Mouse (Mus musculus): ENCODE data around the gene Casc3.

The Casc3 gene

GRCm38 (mm10) chr11:98829875-98830274 is 25.2 kb downstream of the Casc3 start:
- no peak for DNase-seq (ENCODE audit: low spot score in 2 of 2)

DNA sequence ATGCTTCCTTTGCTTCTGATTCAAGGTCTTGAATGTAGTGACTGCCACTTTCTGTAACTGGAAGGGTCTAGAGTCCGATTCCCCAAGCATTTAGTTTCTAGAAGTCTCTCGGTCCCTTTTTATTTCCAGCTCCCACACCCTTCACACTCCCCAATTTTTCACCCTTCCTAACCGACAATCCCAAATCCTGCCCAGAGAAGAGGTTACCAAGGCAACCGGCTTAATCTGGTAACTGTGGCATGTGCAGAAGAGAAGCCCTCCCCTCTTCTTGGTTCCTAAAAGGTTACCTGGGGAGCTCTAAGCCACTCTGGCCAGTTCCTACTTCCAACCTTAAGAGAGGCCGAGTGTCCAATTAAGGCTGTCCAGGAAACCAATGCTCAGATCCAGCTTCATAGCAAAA is 30.6 kb downstream of the Casc3 start:
- DNase-seq (ENCODE audit: low spot score in 2 of 2), result no peak

DNA sequence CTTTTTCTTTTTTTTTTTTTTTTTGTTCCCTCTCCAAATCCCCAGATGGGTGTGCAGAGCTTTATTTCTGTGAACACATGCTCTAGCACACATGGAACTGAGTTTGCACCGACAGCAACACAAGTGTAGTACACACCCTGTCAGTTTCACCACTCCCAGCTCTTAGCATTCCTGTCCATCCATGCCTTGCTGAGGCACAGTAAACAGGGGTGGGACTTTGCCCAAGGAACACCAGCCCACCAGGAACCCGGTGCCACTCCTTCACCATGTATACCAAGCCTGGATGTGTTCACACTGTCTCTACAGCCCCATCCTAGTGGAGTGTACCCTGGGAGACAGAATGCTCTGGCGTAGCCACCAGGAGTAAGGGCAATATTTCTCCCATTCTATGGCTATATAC is 31.0 kb downstream of the Casc3 start:
- DNase-seq (ENCODE audit: low spot score in 2 of 2), result peak in 1 of 2 experiments; percentile 12

GRCm38 (mm10) chr11:98836128-98836527 is 31.4 kb downstream of the Casc3 start:
- DNase-seq (ENCODE audit: low spot score in 2 of 2), result peak in 1 of 2 experiments; percentile 18

GRCm38 (mm10) chr11:98836651-98837141 is 32.0 kb downstream of the Casc3 start, which contains the start of gene Rapgefl1:
Gene Rapgefl1 (plus strand): TSS chr11:98836785.
- peak; percentile 62 to 82 for DNase-seq (ENCODE audit: low spot score in 2 of 2)

DNA sequence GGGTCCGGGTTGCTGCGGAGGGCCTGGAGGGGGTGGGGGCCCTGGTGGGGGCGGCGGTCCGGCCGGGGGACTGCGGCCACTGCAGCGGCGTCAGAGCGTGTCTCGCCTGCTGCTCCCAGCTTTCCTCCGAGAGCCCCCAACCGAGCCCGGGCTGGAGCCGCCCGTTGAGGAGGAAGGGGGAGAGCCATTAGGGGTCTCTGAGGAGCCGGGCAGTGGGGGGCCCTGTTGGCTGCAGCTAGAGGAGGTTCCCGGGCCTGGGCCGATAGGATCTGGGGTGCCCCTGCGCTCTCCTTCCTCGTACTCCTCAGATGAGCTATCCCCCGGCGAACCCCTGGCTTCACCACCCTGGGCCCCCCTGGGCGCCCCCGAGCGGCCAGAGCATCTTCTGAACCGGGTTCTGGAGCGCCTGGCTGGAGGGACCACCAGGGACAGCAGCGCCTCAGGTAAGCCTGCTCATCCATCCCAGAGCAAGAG is 32.6 kb downstream of the Casc3 start:
- DNase-seq (ENCODE audit: low spot score in 2 of 2), result no peak

DNA sequence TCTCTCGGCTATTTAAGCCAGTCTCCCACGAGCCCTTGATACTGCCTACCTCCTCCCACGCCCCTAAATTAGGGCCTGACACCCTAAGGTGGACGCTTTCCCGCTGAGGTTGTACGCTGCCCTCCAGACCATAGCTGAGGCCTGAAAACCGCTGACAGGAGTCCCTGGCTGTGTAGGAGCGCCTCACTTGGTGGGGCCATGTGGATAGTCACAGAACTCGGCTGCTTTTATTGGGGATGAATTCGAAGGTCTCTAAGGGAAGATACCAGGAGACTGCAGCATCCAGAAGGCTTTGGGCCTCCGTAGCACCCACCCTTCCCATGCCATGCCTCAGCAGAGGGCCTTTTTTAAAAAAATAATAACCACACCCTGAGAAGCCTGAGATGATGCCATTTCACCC is 33.2 kb downstream of the Casc3 start:
- peak in 1 of 2 experiments; percentile 17 for DNase-seq (ENCODE audit: low spot score in 2 of 2)

DNA sequence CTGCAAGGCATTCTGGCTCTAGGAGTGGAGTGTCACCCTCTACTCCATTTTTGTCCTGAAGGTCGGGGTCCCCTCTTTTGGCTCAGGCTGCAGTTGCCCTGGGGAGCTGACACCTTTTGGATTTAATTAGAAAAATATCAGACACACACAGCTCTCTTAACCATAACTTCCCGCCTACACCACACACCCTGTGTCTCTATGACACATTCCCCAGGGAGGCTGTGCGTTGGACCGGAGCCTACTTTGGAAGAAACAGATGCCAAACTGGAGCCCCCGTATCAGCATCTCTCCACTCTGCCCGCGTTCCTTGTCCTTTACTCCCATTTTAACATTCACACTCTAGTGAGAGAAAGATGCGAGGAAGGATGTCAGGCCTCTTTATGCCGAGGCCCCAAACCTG is 33.8 kb downstream of the Casc3 start:
- no peak for DNase-seq (ENCODE audit: low spot score in 2 of 2)

DNA sequence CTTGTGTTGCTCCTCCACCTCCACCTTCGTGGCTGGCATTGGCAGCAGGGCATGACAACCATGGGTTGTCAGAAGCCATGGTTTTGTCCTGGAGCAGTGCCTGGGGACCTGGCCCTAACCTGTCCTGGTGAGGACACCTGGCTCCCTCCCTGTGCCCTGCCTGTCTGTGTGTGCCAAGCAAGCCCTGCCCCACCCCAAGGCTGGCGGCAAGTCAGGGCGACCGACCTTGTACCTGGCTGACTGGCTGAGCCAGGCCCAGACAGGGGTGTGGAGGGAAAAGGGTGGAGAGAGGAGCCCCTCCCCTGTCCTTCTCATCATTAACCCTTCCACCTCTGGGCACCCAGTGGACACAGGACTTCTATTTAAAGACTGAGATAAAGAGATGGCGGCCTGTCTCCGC is 34.7 kb downstream of the Casc3 start:
- no peak for DNase-seq (ENCODE audit: low spot score in 2 of 2)

- no peak for DNase-seq (ENCODE audit: low spot score in 2 of 2)
Observed at GRCm38 (mm10) chr11:98839897-98840296, 35.2 kb downstream of the Casc3 start.

DNA sequence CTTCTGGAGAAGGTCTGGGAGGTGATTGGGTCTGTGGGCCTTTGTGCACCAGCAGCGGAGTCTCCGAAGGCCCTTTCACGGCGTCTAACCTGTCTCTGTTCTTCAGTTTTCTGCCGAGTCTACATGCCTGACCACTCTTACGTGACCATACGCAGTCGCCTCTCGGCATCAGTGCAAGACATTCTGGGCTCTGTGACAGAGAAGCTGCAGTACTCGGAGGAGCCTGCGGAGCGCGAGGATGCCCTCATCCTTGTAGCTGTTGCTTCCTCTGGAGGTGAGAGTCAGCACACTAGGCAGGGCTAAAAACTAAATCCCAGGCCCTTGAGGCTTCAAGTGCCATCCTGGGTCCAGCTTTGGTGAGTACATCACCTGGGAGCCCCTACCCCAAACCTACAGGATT is 41.3 kb downstream of the Casc3 start:
- DNase-seq (ENCODE audit: low spot score in 2 of 2), result peak in 1 of 2 experiments; percentile 42

GRCm38 (mm10) chr11:98846865-98847604 is 42.3 kb downstream of the Casc3 start:
- no peak for DNase-seq (ENCODE audit: low spot score in 2 of 2)

DNA sequence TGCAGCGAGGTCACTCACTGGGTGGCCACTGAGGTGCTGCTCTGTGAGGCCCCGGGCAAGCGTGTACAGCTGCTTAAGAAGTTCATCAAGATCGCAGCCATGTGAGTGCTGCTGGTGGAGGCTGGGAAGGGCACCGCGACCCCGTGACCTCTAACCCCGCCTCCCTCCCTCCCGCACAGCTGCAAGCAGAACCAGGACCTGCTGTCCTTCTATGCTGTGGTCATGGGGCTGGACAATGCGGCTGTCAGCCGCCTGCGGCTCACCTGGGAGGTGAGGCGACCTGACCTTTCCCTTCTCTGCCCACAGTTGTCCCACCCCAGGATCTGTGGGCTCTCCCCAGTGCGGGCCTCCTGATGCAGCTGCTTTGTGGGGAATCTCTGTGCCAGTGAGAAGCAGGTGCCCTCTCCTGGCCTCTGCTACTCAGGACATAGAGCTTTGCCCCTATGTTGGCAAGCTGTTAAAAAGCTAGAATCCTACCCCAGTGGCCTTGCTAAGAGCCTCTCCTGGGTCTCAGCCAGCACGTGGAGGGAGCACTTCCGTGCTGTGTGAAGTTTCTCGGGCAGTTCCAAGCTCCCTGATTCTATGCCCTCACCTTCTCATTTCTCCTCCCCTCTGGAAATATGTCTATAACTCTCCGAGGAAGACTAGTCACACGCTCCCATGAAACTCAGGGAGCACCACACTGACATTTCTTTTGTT is 44.6 kb downstream of the Casc3 start:
- DNase-seq (ENCODE audit: low spot score in 2 of 2), result no peak

DNA sequence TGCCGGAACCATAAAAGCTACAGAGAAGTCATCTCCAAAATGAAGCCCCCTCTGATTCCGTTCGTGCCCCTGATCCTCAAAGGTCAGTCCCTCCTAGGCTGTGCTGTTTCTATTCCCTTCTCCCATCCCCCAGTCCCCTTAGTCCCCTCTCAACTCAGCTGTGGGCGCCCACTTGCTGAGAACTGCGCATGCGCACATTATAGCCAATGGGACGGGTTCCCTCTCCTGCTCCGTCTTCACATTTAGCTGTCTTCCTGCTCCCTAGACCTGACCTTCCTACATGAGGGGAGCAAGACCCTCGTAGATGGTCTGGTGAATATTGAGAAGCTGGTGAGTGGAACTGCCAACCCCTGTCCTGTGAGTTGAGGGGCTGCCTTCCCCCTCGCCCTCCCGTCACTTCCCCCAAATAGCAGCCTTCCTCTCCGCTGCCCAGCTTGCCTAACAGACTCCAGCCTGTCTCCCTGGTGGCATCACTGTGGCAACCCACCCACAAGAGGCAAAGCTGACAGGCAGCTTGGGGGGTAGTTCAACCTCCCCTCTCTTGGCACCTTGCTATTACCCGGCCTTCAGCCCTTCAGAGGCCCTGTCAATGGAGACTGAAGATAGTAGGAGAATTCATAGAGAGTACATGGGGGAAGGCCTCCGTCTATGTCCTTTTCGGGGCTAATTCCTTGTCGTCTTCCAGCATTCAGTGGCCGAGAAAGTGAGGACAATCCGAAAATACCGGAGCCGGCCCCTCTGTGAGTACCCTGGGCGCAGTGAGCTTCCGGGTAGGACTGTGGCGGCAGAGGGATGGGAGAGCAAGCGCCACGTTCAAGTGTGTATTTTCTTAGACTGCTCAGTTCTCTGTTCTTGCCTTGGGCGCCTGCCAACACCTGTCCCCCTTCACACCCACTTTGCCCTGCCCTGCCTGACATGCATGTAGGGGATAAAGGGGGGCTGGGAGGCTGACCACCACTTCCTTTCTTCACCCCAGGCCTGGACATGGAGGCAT is 45.7 kb downstream of the Casc3 start:
- DNase-seq (ENCODE audit: low spot score in 2 of 2), result peak in 1 of 2 experiments; percentile 47

DNA sequence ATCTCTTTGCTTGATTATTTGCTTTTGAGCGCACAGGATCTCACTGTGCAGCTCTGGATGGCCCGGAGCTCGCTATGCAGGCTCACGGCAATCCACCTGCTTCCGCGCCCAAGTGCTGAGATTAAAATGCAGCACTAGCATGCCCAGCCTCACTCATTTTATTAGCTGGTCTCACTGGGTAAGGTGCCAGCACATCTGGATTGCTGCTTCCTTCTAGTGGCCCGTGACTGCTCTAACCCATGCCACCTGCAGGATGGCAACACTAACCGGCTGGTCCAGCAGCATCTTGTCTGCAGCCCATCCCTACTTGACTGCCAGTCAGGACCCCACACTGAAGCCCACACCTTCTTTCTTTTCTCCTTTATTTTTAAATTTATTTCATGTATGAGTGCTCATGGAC is 49.4 kb downstream of the Casc3 start:
- no peak for DNase-seq (ENCODE audit: low spot score in 2 of 2)

- no peak for DNase-seq (ENCODE audit: low spot score in 2 of 2)
Observed at GRCm38 (mm10) chr11:98854659-98855058, 50.0 kb downstream of the Casc3 start.

- peak; percentile 85 to 89 for DNase-seq (ENCODE audit: low spot score in 2 of 2)
Observed at GRCm38 (mm10) chr11:98858759-98859731, 54.3 kb downstream of the Casc3 start.

GRCm38 (mm10) chr11:98863028-98863750 is 58.5 kb downstream of the Casc3 start, which contains the start of gene Wipf2:
Gene Wipf2 (plus strand): TSS chr11:98863638.
- DNase-seq (ENCODE audit: low spot score in 2 of 2), result peak; percentile 95 to 97

DNA sequence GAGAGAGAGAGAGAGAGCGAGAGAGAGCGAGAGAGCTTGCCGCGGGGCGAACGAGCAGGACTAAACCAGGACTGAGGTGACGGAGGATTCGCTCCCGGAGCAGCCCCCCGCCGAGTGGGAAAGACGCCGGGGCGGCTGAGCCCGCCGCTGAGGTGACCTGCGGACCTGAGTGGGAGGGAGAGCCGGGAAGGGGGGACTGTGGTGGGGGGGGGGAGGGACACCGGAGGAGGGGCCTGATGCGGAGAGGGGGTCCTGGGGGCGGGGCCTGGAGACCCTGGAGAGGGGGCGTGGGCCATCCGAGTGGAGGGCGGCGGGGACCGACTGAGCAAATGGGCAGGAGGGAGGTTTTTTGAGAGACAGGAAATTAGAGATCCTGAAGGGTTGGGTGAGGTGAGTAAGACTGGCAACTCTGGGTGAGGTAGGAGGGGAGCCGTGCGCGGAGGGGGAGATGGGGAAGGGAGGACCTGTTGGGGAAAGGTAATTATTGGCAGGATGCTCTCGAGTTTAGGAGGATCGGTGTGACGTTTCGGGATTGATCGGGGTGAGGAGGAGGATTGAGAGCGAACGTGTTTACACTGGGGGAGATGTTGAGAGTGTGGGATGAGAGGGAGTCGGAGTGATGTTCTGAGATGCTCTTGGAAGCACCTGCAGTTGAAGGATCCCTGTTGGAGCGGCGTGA is 59.2 kb downstream of the Casc3 start:
- peak in 1 of 2 experiments; percentile 74 for DNase-seq (ENCODE audit: low spot score in 2 of 2)

All from cerebellum, postnatal 4 days (tissue).